Mouse (Mus musculus) heart, adult 2 months (tissue): ENCODE results near the gene Epb41l3.
"Not testable (repeated sequence)": the region's sequence is repeated elsewhere in the genome, so short reads cannot be mapped to it uniquely, and the experiment has no call there.

Source experiments
- EP300 ChIP-seq: fragments of 200-500 bp; IDR thresholded peaks from 2 replicates; pipeline ENCODE4 v1.6.1; 2011; ENCODE audit warnings: low read depth, low read length, control low read depth; ENCODE audit not compliant: insufficient read depth
- POLR2A ChIP-seq: fragments of 200-500 bp; IDR thresholded peaks from 2 replicates; pipeline ENCODE4 v1.6.1; 2011; ENCODE audit warnings: mild to moderate bottlenecking, low read depth, low read length, control low read depth; ENCODE audit not compliant: insufficient read depth

GRCm38 (mm10) chr17:69122403-69122802 lies 46.9 kb downstream of the Epb41l3 start:
- not testable (repeated sequence) for TF ChIP-seq EP300, POLR2A
